Mouse (Mus musculus): ENCODE measurements around the gene Cyp2s1.

DNA sequence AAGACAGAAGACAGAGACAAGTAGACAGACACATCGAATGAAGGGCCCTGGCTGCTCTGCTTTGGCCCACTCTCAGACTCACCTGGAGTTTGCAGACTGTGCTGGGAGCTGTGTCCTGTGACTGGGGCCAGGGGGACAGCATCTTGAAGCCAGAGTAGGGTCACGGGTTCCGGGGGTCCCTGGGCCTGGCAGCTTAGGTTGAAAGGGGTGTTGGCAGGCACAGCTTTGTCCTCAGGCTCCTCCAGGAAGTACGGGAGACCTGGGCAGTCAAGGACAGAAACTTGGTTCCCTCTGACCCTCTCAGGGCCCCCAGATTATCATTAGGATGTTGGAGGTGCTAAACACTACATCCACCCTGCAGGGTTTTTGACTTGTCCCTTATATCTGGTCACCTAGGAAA is 31.0 kb downstream of the Cyp2s1 start:
- TF ChIP-seq CTCF (IDR thresholded peaks at IDR 0.05; ENCODE audit: extremely low read depth, insufficient read depth, low read length), result no peak
- no peak for TF ChIP-seq POLR2A (IDR thresholded peaks at IDR 0.05; ENCODE audit: extremely low read depth, insufficient read depth, low read length)

All from cortical plate, adult 2 months (tissue).